Mouse (Mus musculus): ENCODE measurements around the gene Tgfb3. TPM values are rescaled to one million over a fixed set of nuclear protein-coding genes. Genes with fewer than 3 reads are reported as not detected.

Tgfb3 gene
- polyA plus RNA-seq, 2 experiments, result 1.2 to 1.3 TPM

DNA sequence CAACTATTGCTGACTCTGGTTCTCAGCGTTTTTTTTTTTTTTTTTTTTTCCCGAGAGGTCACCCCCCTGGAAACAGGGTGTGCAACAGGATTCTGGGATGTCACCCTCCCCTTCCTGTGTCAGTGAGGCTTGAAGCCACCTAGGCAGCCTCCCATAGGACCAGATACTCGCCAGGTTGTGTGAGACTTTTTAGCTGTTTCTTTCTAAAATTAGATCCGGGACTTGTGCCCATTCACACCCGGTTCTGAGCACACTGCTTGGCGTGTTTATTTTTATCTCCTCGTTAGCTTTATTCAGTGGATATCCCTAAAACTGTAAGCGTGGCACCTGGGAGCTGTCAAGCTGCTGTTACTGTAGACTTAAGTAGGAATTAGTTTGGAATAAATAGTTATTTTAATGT is 7.7 kb upstream of the Tgfb3 start:
- ATAC-seq (ENCODE audit: insufficient read depth), result no peak
- Histone ChIP-seq H3K27ac (no peak overlapping the region), H3K27me3 (ENCODE audit: control insufficient read depth, insufficient read depth, low read length) (peaks cover 6% of the 10 kb centered on the region), H3K9ac (replicated peaks) (no peak overlapping the region), H3K4me2 (ENCODE audit: low read depth) (no peak overlapping the region), H3K36me3 (replicated peaks; ENCODE audit: control insufficient read depth, insufficient read depth, low read depth) (no peaks in the 10 kb centered on the region), H3K4me3 (ENCODE audit: insufficient read depth in 1 of 2, low read depth in 2 of 2, low read length in 2 of 2) (no peak overlapping the region), H3K4me1 (replicated peaks; ENCODE audit: control insufficient read depth in 2 of 2, insufficient read depth in 2 of 2, low read length in 1 of 2) (no peaks in the 10 kb centered on the region; a peak in 1 of 4 replicates), H3K9me3 (ENCODE audit: control insufficient read depth, low read length) (no peaks in the 10 kb centered on the region)
- 51% methylated on average over 8 of the region's 8 CpGs for WGBS (ENCODE audit: insufficient replicate concordance)
- DNase-seq (ENCODE audit: low read depth in 3 of 3, low spot score in 3 of 3), result no peak
- TF ChIP-seq EP300 (IDR thresholded peaks at IDR 0.05; ENCODE audit: low read depth) (no peak), CTCF (IDR thresholded peaks at IDR 0.05; ENCODE audit: low read depth) (no peak)

DNA sequence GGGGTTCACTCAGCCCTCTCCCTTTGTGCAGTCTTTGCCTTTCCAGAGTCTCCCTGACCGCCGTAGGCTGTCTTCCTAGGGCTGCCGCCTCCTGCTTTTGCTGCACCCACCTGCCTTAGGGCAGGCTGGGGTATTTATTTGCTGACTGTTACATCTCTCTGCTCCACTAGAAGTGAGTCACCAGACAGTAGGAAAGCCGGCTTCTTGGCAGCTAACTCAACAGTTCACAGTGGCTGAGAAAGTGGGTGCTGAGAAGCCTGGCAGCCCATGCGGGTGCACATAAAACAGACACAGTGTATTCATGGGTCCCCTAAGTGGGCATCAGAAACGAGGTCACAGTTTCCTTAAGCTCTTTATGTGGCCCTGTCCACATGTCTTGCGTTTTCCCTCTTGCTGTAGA is 7.0 kb upstream of the Tgfb3 start:
- peaks cover 13% of the 10 kb centered on the region for H3K27me3 ChIP-seq (ENCODE audit: control insufficient read depth, insufficient read depth, low read length)
- H3K4me2 ChIP-seq (ENCODE audit: low read depth), result no peak overlapping the region
- ATAC-seq (ENCODE audit: insufficient read depth) (no peak), DNase-seq (ENCODE audit: low read depth in 3 of 3, low spot score in 3 of 3) (no peak)
- TF ChIP-seq CTCF (IDR thresholded peaks at IDR 0.05; ENCODE audit: low read depth), result no peak
- TF ChIP-seq EP300 (IDR thresholded peaks at IDR 0.05; ENCODE audit: low read depth), result no peak
- no peaks in the 10 kb centered on the region for H3K9me3 ChIP-seq (ENCODE audit: control insufficient read depth, low read length)
- H3K9ac ChIP-seq (replicated peaks), result no peak overlapping the region
- no peaks in the 10 kb centered on the region for H3K36me3 ChIP-seq (replicated peaks; ENCODE audit: control insufficient read depth, insufficient read depth, low read depth)
- no peaks in the 10 kb centered on the region; a peak in 1 of 4 replicates for H3K4me1 ChIP-seq (replicated peaks; ENCODE audit: control insufficient read depth in 2 of 2, insufficient read depth in 2 of 2, low read length in 1 of 2)
- 74% methylated on average over 7 of the region's 7 CpGs for WGBS (ENCODE audit: insufficient replicate concordance)
- no peak overlapping the region for H3K27ac ChIP-seq
- no peak overlapping the region for H3K4me3 ChIP-seq (ENCODE audit: insufficient read depth in 1 of 2, low read depth in 2 of 2, low read length in 2 of 2)

DNA sequence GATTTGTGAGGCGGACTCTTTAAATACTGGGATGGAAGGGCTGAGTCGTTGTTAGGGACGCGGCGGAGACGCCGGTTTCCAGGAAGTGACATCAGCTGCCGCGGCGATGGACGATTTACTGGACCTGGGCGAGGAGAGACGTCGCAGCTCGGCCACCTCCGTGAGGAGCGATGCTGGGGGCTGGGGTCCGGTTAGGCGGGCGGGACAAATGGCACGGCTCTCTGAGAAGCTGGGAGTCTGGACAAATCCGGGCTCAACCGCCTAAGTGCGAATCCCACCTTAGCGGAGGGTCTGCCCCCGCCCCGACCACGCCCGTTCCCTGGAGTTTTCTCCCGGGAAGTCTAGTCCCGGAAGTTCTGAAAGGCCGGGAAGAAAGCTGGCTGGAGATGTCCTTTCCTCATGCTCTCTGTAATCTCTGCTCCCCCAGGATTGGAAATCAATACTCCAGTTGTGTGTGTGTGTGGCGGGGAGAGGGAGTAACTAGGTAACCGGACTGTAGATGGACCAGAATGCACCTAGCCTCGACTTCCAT is 3.7 kb upstream of the Tgfb3 start, which contains the start of gene Ift43:
TSS of gene Ift43 (plus strand) at position 61 of the 532 bp plus-strand sequence.
- DNase-seq (ENCODE audit: low read depth in 3 of 3, low spot score in 3 of 3) (peak in 1 of 3 experiments; percentile 17), ATAC-seq (ENCODE audit: insufficient read depth) (no peak)
- H3K36me3 ChIP-seq (replicated peaks; ENCODE audit: control insufficient read depth, insufficient read depth, low read depth), result no peaks in the 10 kb centered on the region
- no peak within 1 kb of the TSS for H3K27ac ChIP-seq
- no peaks in the 10 kb centered on the region; a peak in 1 of 4 replicates for H3K4me1 ChIP-seq (replicated peaks; ENCODE audit: control insufficient read depth in 2 of 2, insufficient read depth in 2 of 2, low read length in 1 of 2)
- H3K4me3 ChIP-seq (ENCODE audit: insufficient read depth in 1 of 2, low read depth in 2 of 2, low read length in 2 of 2), result peak within 1 kb of the TSS; percentile 52 to 69
- peaks cover 27% of the 10 kb centered on the region for H3K27me3 ChIP-seq (ENCODE audit: control insufficient read depth, insufficient read depth, low read length)
- no peak within 1 kb of the TSS for H3K9ac ChIP-seq (replicated peaks)
- peak within 1 kb of the TSS; percentile 39 for H3K4me2 ChIP-seq (ENCODE audit: low read depth)
- TF ChIP-seq EP300 (IDR thresholded peaks at IDR 0.05; ENCODE audit: low read depth), result no peak
- TF ChIP-seq CTCF (IDR thresholded peaks at IDR 0.05; ENCODE audit: low read depth), result no peak
- 2% methylated on average over 35 of the region's 35 CpGs for WGBS (ENCODE audit: insufficient replicate concordance)
- no peaks in the 10 kb centered on the region for H3K9me3 ChIP-seq (ENCODE audit: control insufficient read depth, low read length)

- H3K36me3 ChIP-seq (replicated peaks; ENCODE audit: control insufficient read depth, insufficient read depth, low read depth), result no peaks in the 10 kb centered on the region
- peak overlapping the region; percentile 80 for H3K4me2 ChIP-seq (ENCODE audit: low read depth)
- ATAC-seq (ENCODE audit: insufficient read depth) (peak; percentile 66), DNase-seq (ENCODE audit: low read depth in 3 of 3, low spot score in 3 of 3) (peak; percentile 31 to 37 (median 37))
- no peaks in the 10 kb centered on the region for H3K9me3 ChIP-seq (ENCODE audit: control insufficient read depth, low read length)
- TF ChIP-seq EP300 (IDR thresholded peaks at IDR 0.05; ENCODE audit: low read depth) (no peak), CTCF (IDR thresholded peaks at IDR 0.05; ENCODE audit: low read depth) (peak; percentile 90)
- H3K27me3 ChIP-seq (ENCODE audit: control insufficient read depth, insufficient read depth, low read length), result peaks cover 32% of the 10 kb centered on the region
- peak overlapping the region; percentile 53 for H3K9ac ChIP-seq (replicated peaks)
- WGBS (ENCODE audit: insufficient replicate concordance), result under 1% methylated on average over 31 of the region's 31 CpGs
- H3K4me1 ChIP-seq (replicated peaks; ENCODE audit: control insufficient read depth in 2 of 2, insufficient read depth in 2 of 2, low read length in 1 of 2), result no peaks in the 10 kb centered on the region; a peak in 1 of 4 replicates
- H3K4me3 ChIP-seq (ENCODE audit: insufficient read depth in 1 of 2, low read depth in 2 of 2, low read length in 2 of 2), result peak overlapping the region; percentile 48 to 57
- no peak overlapping the region for H3K27ac ChIP-seq
Observed at GRCm38 (mm10) chr12:86079202-86079667, 394 bp upstream of the Tgfb3 start.

- Histone ChIP-seq H3K9ac (replicated peaks) (no peak overlapping the region), H3K4me2 (ENCODE audit: low read depth) (peak overlapping the region; percentile 80), H3K4me3 (ENCODE audit: insufficient read depth in 1 of 2, low read depth in 2 of 2, low read length in 2 of 2) (peak overlapping the region; percentile 48 to 57; a peak in 3 of 4 replicates), H3K27me3 (ENCODE audit: control insufficient read depth, insufficient read depth, low read length) (peaks cover 31% of the 10 kb centered on the region), H3K36me3 (replicated peaks; ENCODE audit: control insufficient read depth, insufficient read depth, low read depth) (no peaks in the 10 kb centered on the region), H3K4me1 (replicated peaks; ENCODE audit: control insufficient read depth in 2 of 2, insufficient read depth in 2 of 2, low read length in 1 of 2) (no peaks in the 10 kb centered on the region; a peak in 1 of 4 replicates), H3K27ac (no peak overlapping the region), H3K9me3 (ENCODE audit: control insufficient read depth, low read length) (no peaks in the 10 kb centered on the region)
- DNase-seq (ENCODE audit: low read depth in 3 of 3, low spot score in 3 of 3) (no peak), ATAC-seq (ENCODE audit: insufficient read depth) (no peak)
- TF ChIP-seq CTCF (IDR thresholded peaks at IDR 0.05; ENCODE audit: low read depth) (no peak), EP300 (IDR thresholded peaks at IDR 0.05; ENCODE audit: low read depth) (no peak)
- WGBS (ENCODE audit: insufficient replicate concordance), result 47% methylated on average over 9 of the region's 9 CpGs
Observed at GRCm38 (mm10) chr12:86078176-86078552, 677 bp downstream of the Tgfb3 start.
